Mouse (Mus musculus) spleen, postnatal 14 days (tissue): ENCODE data around the gene Cldn8.

Experiments
- DNase-seq, 2 experiments: peaks; one replicate each; pipeline ENCODE4 v3.0.0; 2021 to 2022; ENCODE audit warnings: low spot score in 2 of 2

Cldn8 gene

GRCm38 (mm10) chr16:88563045-88563913 is at the start of gene Cldn8:
TSS of gene Cldn8 (minus strand) at chr16:88563183.
- DNase-seq: no peak

- DNase-seq: no peak
These were observed 49.7 kb upstream of the Cldn8 start for GRCm38 (mm10) chr16:88612712-88613111.

GRCm38 (mm10) chr16:88611922-88612321 is 48.9 kb upstream of the Cldn8 start, which contains the start of gene Krtap24-1:
TSS of gene Krtap24-1 (minus strand) at chr16:88612279.
- DNase-seq: no peak

GRCm38 (mm10) chr16:88604570-88604969 is 41.6 kb upstream of the Cldn8 start:
- DNase-seq: no peak

GRCm38 (mm10) chr16:88602464-88602863 is 39.5 kb upstream of the Cldn8 start:
- DNase-seq: no peak

- DNase-seq: no peak
These were observed 37.3 kb upstream of the Cldn8 start for GRCm38 (mm10) chr16:88600303-88600702.

- no peak for DNase-seq
These were observed 36.7 kb upstream of the Cldn8 start for GRCm38 (mm10) chr16:88599504-88600237.

GRCm38 (mm10) chr16:88592758-88593157 is 29.8 kb upstream of the Cldn8 start:
- DNase-seq: no peak

GRCm38 (mm10) chr16:88583338-88583737 is 20.4 kb upstream of the Cldn8 start:
- DNase-seq: no peak

GRCm38 (mm10) chr16:88575885-88576679 is 13.1 kb upstream of the Cldn8 start:
- DNase-seq: no peak

- no peak for DNase-seq
These were observed 10.0 kb upstream of the Cldn8 start for GRCm38 (mm10) chr16:88572904-88573404.

- DNase-seq: no peak
These were observed 7.2 kb upstream of the Cldn8 start for GRCm38 (mm10) chr16:88570136-88570535.

- no peak for DNase-seq
These were observed 6.7 kb upstream of the Cldn8 start for GRCm38 (mm10) chr16:88569732-88570131.

GRCm38 (mm10) chr16:88569096-88569495 is 6.1 kb upstream of the Cldn8 start:
- DNase-seq: no peak

- no peak for DNase-seq
These were observed 1.3 kb downstream of the Cldn8 start for GRCm38 (mm10) chr16:88561617-88562164.

- no peak for DNase-seq
These were observed 20.5 kb downstream of the Cldn8 start for GRCm38 (mm10) chr16:88542488-88542887.

GRCm38 (mm10) chr16:88539841-88540487 is 23.0 kb downstream of the Cldn8 start:
- DNase-seq: no peak

- no peak for DNase-seq
These were observed 51.6 kb downstream of the Cldn8 start for GRCm38 (mm10) chr16:88511348-88511747.
